Mouse (Mus musculus) layer of hippocampus, adult 8-10 months (tissue): ENCODE results near the gene Mdga1. TPM values are rescaled to one million over a fixed set of nuclear protein-coding genes. Genes with fewer than 3 reads are reported as not detected.

Source experiments
- DNase-seq, 2 experiments: peaks; one replicate each; pipeline ENCODE4 v3.0.0; 2022; ENCODE audit warnings: low spot score in 2 of 2
- total RNA-seq, 4 experiments: library from RNA; stranded (reverse); gene quantifications; 2 replicates each; pipeline ENCODE4 v1.2.4; 2022

Mdga1 gene
- 10 to 100 TPM; 51.9 to 62.7 (median 57.1) TPM for total RNA-seq

GRCm38 (mm10) chr17:29970037-29970555, at the start of gene Mdga1:
Mdga1 (minus strand) TSS chr17:29970087.
- no peak for DNase-seq

GRCm38 (mm10) chr17:30018927-30019610, 49.2 kb upstream of the Mdga1 start:
- no peak for DNase-seq

- no peak for DNase-seq
Measured at GRCm38 (mm10) chr17:30014660-30015059, 44.8 kb upstream of the Mdga1 start.

- no peak for DNase-seq
Measured at GRCm38 (mm10) chr17:30008392-30008791, 38.5 kb upstream of the Mdga1 start.

GRCm38 (mm10) chr17:30007883-30008282, 38.0 kb upstream of the Mdga1 start:
- no peak for DNase-seq

- no peak for DNase-seq
Measured at GRCm38 (mm10) chr17:30006877-30007276, 37.0 kb upstream of the Mdga1 start.

- DNase-seq, result no peak
Measured at GRCm38 (mm10) chr17:30005451-30005941, 35.6 kb upstream of the Mdga1 start.

GRCm38 (mm10) chr17:30005103-30005443, 35.2 kb upstream of the Mdga1 start:
- no peak for DNase-seq

GRCm38 (mm10) chr17:30004203-30005102, 34.6 kb upstream of the Mdga1 start, which contains the start of gene Zfand3:
Zfand3 (plus strand) TSS chr17:30004733.
- peak; percentile 89 to 92 for DNase-seq

- DNase-seq, result no peak
Measured at GRCm38 (mm10) chr17:29998566-29999295, 28.8 kb upstream of the Mdga1 start.

- DNase-seq, result no peak
Measured at GRCm38 (mm10) chr17:29997726-29998125, 27.8 kb upstream of the Mdga1 start.

GRCm38 (mm10) chr17:29995986-29996385, 26.1 kb upstream of the Mdga1 start:
- DNase-seq, result no peak

GRCm38 (mm10) chr17:29994459-29994858, 24.6 kb upstream of the Mdga1 start:
- DNase-seq, result no peak

- DNase-seq, result no peak
Measured at GRCm38 (mm10) chr17:29994011-29994410, 24.1 kb upstream of the Mdga1 start.

- DNase-seq, result peak; percentile 67 to 74
Measured at GRCm38 (mm10) chr17:29993488-29993887, 23.6 kb upstream of the Mdga1 start.

- no peak for DNase-seq
Measured at GRCm38 (mm10) chr17:29990845-29991244, 21.0 kb upstream of the Mdga1 start.

GRCm38 (mm10) chr17:29990136-29990535, 20.2 kb upstream of the Mdga1 start:
- DNase-seq, result no peak

- no peak for DNase-seq
Measured at GRCm38 (mm10) chr17:29989653-29990052, 19.8 kb upstream of the Mdga1 start.

GRCm38 (mm10) chr17:29988141-29988540, 18.3 kb upstream of the Mdga1 start:
- DNase-seq, result no peak

GRCm38 (mm10) chr17:29985534-29985933, 15.6 kb upstream of the Mdga1 start:
- DNase-seq, result no peak

- DNase-seq, result peak; percentile 35 to 55
Measured at GRCm38 (mm10) chr17:29984931-29985330, 15.0 kb upstream of the Mdga1 start.
